Mouse (Mus musculus): ENCODE data around the gene Ttc32. TPM values are rescaled to one million over a fixed set of nuclear protein-coding genes. Genes with fewer than 3 reads are reported as not detected.

Ttc32 gene
- 10 to 100 TPM; 13.6 to 14.2 TPM for polyA plus RNA-seq (2017; shearing (Covaris generic))

GRCm38 (mm10) chr12:9029888-9030723 lies at the start of gene Ttc32:
Ttc32 (plus strand) TSS chr12:9029997.

Other genes with a start within 250 kb of the Ttc32 start
- gene Laptm4a, start 108.3 kb upstream of the Ttc32 start, polyA plus RNA-seq (2017; shearing (Covaris generic)): 100 to 1,000 TPM; 149 to 174 TPM
- under 1 TPM; 0.16 to 0.49 TPM for gene Matn3, start 82.1 kb upstream of the Ttc32 start, polyA plus RNA-seq (2017; shearing (Covaris generic))
- 1 to 10 TPM; 3.5 to 4.1 TPM for gene Wdr35, start 56.1 kb upstream of the Ttc32 start, polyA plus RNA-seq (2017; shearing (Covaris generic))

Data from inflammation-experienced regulatory T-cells (primary cell).